Mouse (Mus musculus) E14TG2a.4 (cell line): ENCODE results near the gene Pacsin1.

Experiments used
- CTCF ChIP-seq: conservative IDR thresholded peaks from 2 replicates; pipeline ENCODE4 v1.5.1; 2014; ENCODE audit warnings: low read length
- NANOG ChIP-seq: IDR thresholded peaks from 2 replicates; pipeline ENCODE4 v1.6.1; 2014; ENCODE audit warnings: borderline replicate concordance, low read length, mixed read lengths
- POU5F1 ChIP-seq: IDR thresholded peaks from 2 replicates; pipeline ENCODE4 v1.6.1; 2014; ENCODE audit warnings: low read length, borderline replicate concordance

GRCm38 (mm10) chr17:27699641-27700244 lies 44.4 kb downstream of the Pacsin1 start:
- TF ChIP-seq CTCF: no peak
- no peak for TF ChIP-seq POU5F1
- no peak for TF ChIP-seq NANOG
